Mouse (Mus musculus): Measurements from ENCODE around the gene Syne2. TPM values are rescaled to one million over a fixed set of nuclear protein-coding genes. Genes with fewer than 3 reads are reported as not detected.
A peak's percentile ranks its signal among the peaks of the same experiment; 100 is the strongest.

Syne2 gene
- polyA plus RNA-seq, 1 experiment = 12.5 TPM

DNA sequence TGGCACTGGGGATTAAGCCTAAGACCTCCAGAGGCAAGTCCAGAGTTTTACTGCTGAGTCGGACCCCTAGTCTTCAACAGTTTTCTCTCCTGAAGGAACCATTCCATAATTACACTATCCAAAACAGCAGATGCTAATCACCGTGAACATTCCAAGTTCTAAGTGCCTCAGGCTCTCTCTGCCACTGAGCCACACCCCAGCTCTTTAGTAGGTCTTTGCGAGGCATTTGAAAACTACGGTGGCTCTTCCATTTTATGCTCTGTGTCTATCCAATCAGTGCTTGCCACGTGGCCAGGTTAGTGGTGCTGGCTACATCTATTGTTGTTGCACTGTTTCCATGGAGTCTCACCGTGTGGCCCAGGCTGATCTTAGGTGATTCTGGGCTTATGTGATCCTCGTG, 68.2 kb downstream of the Syne2 start:
- no peaks in the 10 kb centered on the region for H3K4me1 ChIP-seq (ENCODE audit: control insufficient read depth, insufficient read depth, low read length)
- TF ChIP-seq CTCF (IDR thresholded peaks at IDR 0.05; ENCODE audit: control insufficient read depth, insufficient read depth, low read length) = no peak
- H3K4me3 ChIP-seq (replicated peaks; ENCODE audit: control insufficient read depth, low read depth, low read length) = no peak overlapping the region
- 79% methylated on average over 7 of the region's 7 CpGs for WGBS
- H3K27ac ChIP-seq (ENCODE audit: control insufficient read depth, insufficient read depth, low read depth, low read length, poor library complexity) = no peak overlapping the region

DNA sequence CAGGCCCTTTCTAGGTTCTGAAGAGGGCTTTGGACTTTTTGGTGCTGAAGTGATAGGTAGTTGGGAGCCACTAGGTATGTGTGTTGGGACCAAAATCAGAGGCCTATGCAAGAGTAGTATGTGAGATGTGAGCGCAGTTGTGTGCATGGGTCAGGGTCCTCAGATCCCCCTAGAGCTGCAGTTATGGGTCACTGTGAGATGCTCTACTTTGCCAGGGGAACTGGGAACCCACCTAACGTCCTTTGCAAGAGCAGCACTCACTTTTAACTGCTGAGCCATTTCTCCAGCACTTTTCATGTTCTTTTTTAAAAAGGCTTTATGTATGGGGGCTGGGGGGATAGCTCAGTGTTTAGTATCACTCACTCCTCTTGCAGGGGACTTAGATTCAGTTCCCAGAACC, 69.0 kb downstream of the Syne2 start:
- WGBS = 82% methylated on average over 2 of the region's 2 CpGs
- Histone ChIP-seq H3K4me1 (ENCODE audit: control insufficient read depth, insufficient read depth, low read length) (no peaks in the 10 kb centered on the region), H3K27ac (ENCODE audit: control insufficient read depth, insufficient read depth, low read depth, low read length, poor library complexity) (no peak overlapping the region), H3K4me3 (replicated peaks; ENCODE audit: control insufficient read depth, low read depth, low read length) (no peak overlapping the region)
- no peak for TF ChIP-seq POLR2A (IDR thresholded peaks at IDR 0.05; ENCODE audit: borderline replicate concordance, control insufficient read depth, low read depth, low read length)
- TF ChIP-seq CTCF (IDR thresholded peaks at IDR 0.05; ENCODE audit: control insufficient read depth, insufficient read depth, low read length) = no peak

DNA sequence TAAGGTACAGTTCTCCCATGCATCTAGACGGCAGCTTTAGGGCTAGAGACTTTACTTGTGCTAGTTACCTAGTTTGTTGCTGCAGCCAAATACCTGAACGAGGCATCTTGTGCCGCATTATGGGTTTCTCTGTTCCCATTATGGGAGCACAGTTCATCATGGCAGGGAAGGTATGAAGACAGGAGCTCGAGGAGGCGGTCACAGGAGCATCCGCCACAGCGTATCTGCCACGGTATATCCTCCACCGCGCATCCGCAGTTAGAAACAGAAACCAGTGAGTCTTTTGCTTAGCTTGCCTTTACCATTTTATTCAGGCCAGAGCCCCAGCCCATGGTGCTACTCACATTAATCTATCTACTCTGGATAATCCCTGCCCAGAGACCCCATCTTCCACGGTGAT, 70.8 kb downstream of the Syne2 start:
- H3K4me1 ChIP-seq (ENCODE audit: control insufficient read depth, insufficient read depth, low read length) = no peaks in the 10 kb centered on the region
- H3K27ac ChIP-seq (ENCODE audit: control insufficient read depth, insufficient read depth, low read depth, low read length, poor library complexity) = no peak overlapping the region
- H3K4me3 ChIP-seq (replicated peaks; ENCODE audit: control insufficient read depth, low read depth, low read length) = no peak overlapping the region
- WGBS = 88% methylated on average over 12 of the region's 12 CpGs
- TF ChIP-seq POLR2A (IDR thresholded peaks at IDR 0.05; ENCODE audit: borderline replicate concordance, control insufficient read depth, low read depth, low read length) (no peak), CTCF (IDR thresholded peaks at IDR 0.05; ENCODE audit: control insufficient read depth, insufficient read depth, low read length) (no peak)

DNA sequence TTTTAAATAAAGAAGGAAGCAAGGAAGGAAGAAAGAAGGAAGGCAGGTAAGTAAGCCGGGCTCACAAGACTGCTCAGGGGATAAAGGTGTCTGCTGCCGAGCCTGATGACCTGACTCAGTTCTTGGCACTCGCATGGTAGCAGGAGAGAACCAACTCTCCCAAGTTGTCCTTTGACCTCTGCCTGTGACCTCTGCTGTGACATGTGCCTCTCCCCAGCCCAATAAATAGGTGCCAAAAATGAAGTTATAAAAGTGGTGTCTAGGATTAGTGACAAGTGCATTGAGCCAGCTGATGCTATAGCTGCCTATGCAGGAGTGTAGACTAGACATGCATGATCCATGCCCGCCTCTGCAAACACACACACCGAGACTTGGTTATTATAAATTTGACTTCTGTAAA, 73.3 kb downstream of the Syne2 start:
- no peak overlapping the region for H3K27ac ChIP-seq (ENCODE audit: control insufficient read depth, insufficient read depth, low read depth, low read length, poor library complexity)
- TF ChIP-seq CTCF (IDR thresholded peaks at IDR 0.05; ENCODE audit: control insufficient read depth, insufficient read depth, low read length) = no peak
- TF ChIP-seq POLR2A (IDR thresholded peaks at IDR 0.05; ENCODE audit: borderline replicate concordance, control insufficient read depth, low read depth, low read length) = no peak
- H3K4me1 ChIP-seq (ENCODE audit: control insufficient read depth, insufficient read depth, low read length) = no peaks in the 10 kb centered on the region
- WGBS = 86% methylated on average over 5 of the region's 5 CpGs
- H3K4me3 ChIP-seq (replicated peaks; ENCODE audit: control insufficient read depth, low read depth, low read length) = no peak overlapping the region

DNA sequence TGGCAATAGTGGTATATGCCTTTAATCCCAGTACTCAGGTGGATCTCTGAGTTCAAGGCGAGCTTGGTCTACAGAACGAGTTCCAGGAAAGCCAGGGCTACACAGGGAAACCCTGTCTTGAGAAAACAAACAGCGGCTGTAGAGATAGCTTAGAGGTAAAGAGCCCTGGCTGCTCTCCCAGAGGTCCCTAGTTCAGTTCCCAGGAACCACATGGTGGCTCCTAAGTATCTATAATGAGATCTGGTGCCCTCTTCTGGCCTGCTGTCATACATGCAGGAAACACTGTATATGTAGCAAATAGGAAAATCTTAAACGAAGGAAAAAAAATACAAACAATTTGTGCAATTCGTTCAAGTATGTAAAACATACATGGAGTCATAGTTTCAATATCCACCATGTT, 75.5 kb downstream of the Syne2 start:
- Histone ChIP-seq H3K27ac (ENCODE audit: control insufficient read depth, insufficient read depth, low read depth, low read length, poor library complexity) (no peak overlapping the region), H3K4me1 (ENCODE audit: control insufficient read depth, insufficient read depth, low read length) (no peaks in the 10 kb centered on the region), H3K4me3 (replicated peaks; ENCODE audit: control insufficient read depth, low read depth, low read length) (no peak overlapping the region)
- WGBS = 77% methylated on average over 5 of the region's 5 CpGs
- no peak for TF ChIP-seq CTCF (IDR thresholded peaks at IDR 0.05; ENCODE audit: control insufficient read depth, insufficient read depth, low read length)
- no peak for TF ChIP-seq POLR2A (IDR thresholded peaks at IDR 0.05; ENCODE audit: borderline replicate concordance, control insufficient read depth, low read depth, low read length)

DNA sequence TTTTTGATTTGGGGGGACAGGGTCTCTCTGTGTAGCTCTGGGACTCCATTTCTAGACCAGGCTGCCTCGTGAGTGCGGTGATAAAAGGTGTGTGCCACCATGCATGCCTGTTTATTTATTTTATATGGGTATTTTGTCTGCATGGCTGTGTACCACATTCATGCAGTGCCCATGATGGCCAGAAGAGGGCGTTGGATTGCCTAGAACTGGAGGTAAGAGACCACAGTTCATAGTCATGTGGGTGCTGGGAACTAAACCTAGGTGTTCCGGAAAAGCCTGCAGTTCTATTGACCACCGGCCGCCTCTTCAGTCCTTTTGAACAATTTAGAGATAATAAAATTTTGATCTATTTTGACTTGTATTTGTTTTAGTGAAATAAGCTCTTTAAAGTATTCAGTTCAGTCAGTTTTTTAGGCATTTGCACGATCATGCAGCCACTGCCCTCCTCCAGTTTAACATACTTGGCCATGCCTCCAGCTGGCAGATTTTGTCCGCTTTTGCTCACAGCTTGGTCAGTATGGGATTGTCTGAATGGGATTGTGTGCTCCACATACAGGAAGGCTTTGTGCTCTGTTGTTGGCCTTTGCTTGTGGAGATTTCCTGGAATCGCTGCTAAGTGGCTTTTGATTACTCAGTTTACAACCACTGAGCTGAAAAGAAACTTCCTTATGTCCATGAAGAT, 76.5 kb downstream of the Syne2 start:
- TF ChIP-seq CTCF (IDR thresholded peaks at IDR 0.05; ENCODE audit: control insufficient read depth, insufficient read depth, low read length) (peak; percentile 9; the same call in 1 of the 2 replicates), POLR2A (IDR thresholded peaks at IDR 0.05; ENCODE audit: borderline replicate concordance, control insufficient read depth, low read depth, low read length) (no peak)
- WGBS = 79% methylated on average over 9 of the region's 9 CpGs
- H3K4me1 ChIP-seq (ENCODE audit: control insufficient read depth, insufficient read depth, low read length) = no peaks in the 10 kb centered on the region
- H3K27ac ChIP-seq (ENCODE audit: control insufficient read depth, insufficient read depth, low read depth, low read length, poor library complexity) = no peak overlapping the region
- no peak overlapping the region for H3K4me3 ChIP-seq (replicated peaks; ENCODE audit: control insufficient read depth, low read depth, low read length)

DNA sequence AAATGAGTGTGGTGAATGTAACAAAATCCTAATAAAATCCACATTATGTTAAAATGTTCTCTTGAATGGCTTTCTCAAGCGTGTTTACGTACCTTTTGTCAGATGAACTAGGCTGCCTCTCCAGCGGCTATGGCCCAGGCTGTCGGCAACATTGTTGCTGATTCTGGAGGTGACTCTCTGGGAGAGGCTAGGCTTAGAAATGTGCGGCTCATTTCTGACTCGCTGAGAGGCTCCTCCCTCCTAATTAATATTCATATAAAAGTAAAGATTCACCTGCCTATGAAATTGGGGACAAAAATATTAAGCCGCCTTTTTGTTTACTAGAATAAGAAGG, 77.0 kb downstream of the Syne2 start:
- TF ChIP-seq CTCF (IDR thresholded peaks at IDR 0.05; ENCODE audit: control insufficient read depth, insufficient read depth, low read length) (no peak), POLR2A (IDR thresholded peaks at IDR 0.05; ENCODE audit: borderline replicate concordance, control insufficient read depth, low read depth, low read length) (no peak)
- Histone ChIP-seq H3K4me3 (replicated peaks; ENCODE audit: control insufficient read depth, low read depth, low read length) (no peak overlapping the region), H3K27ac (ENCODE audit: control insufficient read depth, insufficient read depth, low read depth, low read length, poor library complexity) (no peak overlapping the region), H3K4me1 (ENCODE audit: control insufficient read depth, insufficient read depth, low read length) (no peaks in the 10 kb centered on the region)
- WGBS = 86% methylated on average over 7 of the region's 7 CpGs

DNA sequence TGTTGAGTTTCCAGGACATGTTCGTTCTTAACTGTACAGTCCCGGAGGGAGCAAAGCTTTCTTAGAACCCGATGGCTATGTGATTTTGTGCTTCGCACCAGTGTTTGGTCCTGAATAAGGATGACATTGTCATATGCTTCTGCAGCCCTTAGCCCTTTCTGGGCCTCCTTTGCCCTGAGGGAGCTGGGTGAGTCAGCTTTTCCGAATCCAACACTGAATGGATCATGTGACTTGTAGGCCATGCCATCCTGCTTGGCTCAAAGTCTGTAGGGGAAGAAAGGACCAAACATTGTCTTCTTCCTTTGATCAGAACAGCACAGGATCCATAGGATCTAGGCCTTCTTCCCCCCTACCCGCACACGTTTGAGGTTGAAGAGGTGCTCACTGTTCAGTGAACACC, 79.9 kb downstream of the Syne2 start:
- TF ChIP-seq POLR2A (IDR thresholded peaks at IDR 0.05; ENCODE audit: borderline replicate concordance, control insufficient read depth, low read depth, low read length) (no peak), CTCF (IDR thresholded peaks at IDR 0.05; ENCODE audit: control insufficient read depth, insufficient read depth, low read length) (no peak)
- Histone ChIP-seq H3K4me3 (replicated peaks; ENCODE audit: control insufficient read depth, low read depth, low read length) (no peak overlapping the region), H3K4me1 (ENCODE audit: control insufficient read depth, insufficient read depth, low read length) (no peaks in the 10 kb centered on the region), H3K27ac (ENCODE audit: control insufficient read depth, insufficient read depth, low read depth, low read length, poor library complexity) (no peak overlapping the region)
- 84% methylated on average over 7 of the region's 7 CpGs for WGBS

DNA sequence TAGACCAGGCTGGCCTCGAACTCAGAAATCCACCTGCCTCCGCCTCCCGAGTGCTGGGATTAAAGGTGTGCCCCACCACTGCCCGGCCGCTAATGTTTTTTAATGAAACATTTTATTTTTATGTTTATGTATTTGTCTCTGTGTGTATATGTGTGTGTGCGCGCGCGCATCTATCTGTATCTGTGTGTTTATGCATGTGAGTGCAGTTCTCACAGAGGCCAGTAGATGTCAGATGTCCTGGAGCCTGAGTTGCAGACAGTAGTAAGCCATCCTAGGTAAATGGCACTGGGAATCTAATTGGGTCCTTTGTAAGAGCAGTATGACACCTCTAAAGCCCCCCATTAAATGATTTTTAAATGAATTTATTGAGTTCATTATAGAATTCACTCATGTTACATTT, 83.8 kb downstream of the Syne2 start:
- no peak for TF ChIP-seq POLR2A (IDR thresholded peaks at IDR 0.05; ENCODE audit: borderline replicate concordance, control insufficient read depth, low read depth, low read length)
- TF ChIP-seq CTCF (IDR thresholded peaks at IDR 0.05; ENCODE audit: control insufficient read depth, insufficient read depth, low read length) = no peak

More for the DNA sequence above, 83.8 kb downstream of the Syne2 start:
- WGBS = 95% methylated on average over 9 of the region's 9 CpGs
- Histone ChIP-seq H3K4me1 (ENCODE audit: control insufficient read depth, insufficient read depth, low read length) (no peaks in the 10 kb centered on the region), H3K27ac (ENCODE audit: control insufficient read depth, insufficient read depth, low read depth, low read length, poor library complexity) (no peak overlapping the region), H3K4me3 (replicated peaks; ENCODE audit: control insufficient read depth, low read depth, low read length) (no peak overlapping the region)
